Mouse (Mus musculus): Measurements from ENCODE around the gene Apbb2. TPM values are rescaled to one million over a fixed set of nuclear protein-coding genes. Genes with fewer than 3 reads are reported as not detected.
"Not testable (repeated sequence)": the region's sequence is repeated elsewhere in the genome, so short reads cannot be mapped to it uniquely, and the experiment has no call there.

Apbb2 gene
- polyA plus RNA-seq, 1 experiment from 2014 or later: 30.9 TPM

GRCm38 (mm10) chr5:66274417-66274816 lies 344.2 kb downstream of the Apbb2 start:
- ATAC-seq (ENCODE audit: insufficient number of reproducible peaks, insufficient read depth, low FRiP score, low read depth): no peak
- H3K27me3 ChIP-seq (ENCODE audit: control insufficient read depth, insufficient read depth, low read length): no peaks in the 10 kb centered on the region
- no peaks in the 10 kb centered on the region for H3K36me3 ChIP-seq (ENCODE audit: control insufficient read depth, insufficient read depth, low read length)
- no peak overlapping the region for H3K9ac ChIP-seq (ENCODE audit: low read length)
- H3K27ac ChIP-seq (replicated peaks in 1 of 2; ENCODE audit: control insufficient read depth in 1 of 2, insufficient read depth in 1 of 2, low read depth in 2 of 2, low read length in 2 of 2): no peak overlapping the region
- 58% methylated on average over 3 of the region's 3 CpGs for WGBS
- H3K4me3 ChIP-seq (ENCODE audit: control insufficient read depth in 1 of 2, insufficient read depth in 1 of 2, low read depth in 1 of 2, low read length in 2 of 2): no peak overlapping the region
- 0 out of 4 replicates have a peak, but pooled peaks cover 0 to 2% of the 10 kb centered on the region in 2 experiments for H3K4me1 ChIP-seq (ENCODE audit: control insufficient read depth in 2 of 2, insufficient read depth in 2 of 2, low read length in 2 of 2)
- H3K9me3 ChIP-seq (ENCODE audit: control insufficient read depth, low read length): no peaks in the 10 kb centered on the region
- no peak overlapping the region for H3K4me2 ChIP-seq (ENCODE audit: low read length)

GRCm38 (mm10) chr5:66271141-66271540 lies 347.4 kb downstream of the Apbb2 start:
- no peaks in the 10 kb centered on the region for H3K9me3 ChIP-seq (ENCODE audit: control insufficient read depth, low read length)
- WGBS: 70% methylated on average over 2 of the region's 2 CpGs
- H3K36me3 ChIP-seq (ENCODE audit: control insufficient read depth, insufficient read depth, low read length): no peaks in the 10 kb centered on the region
- ATAC-seq (ENCODE audit: insufficient number of reproducible peaks, insufficient read depth, low FRiP score, low read depth): no peak
- H3K4me1 ChIP-seq (ENCODE audit: control insufficient read depth in 2 of 2, insufficient read depth in 2 of 2, low read length in 2 of 2): 0 out of 4 replicates have a peak, but pooled peaks cover 0 to 2% of the 10 kb centered on the region in 2 experiments
- H3K4me2 ChIP-seq (ENCODE audit: low read length): no peak overlapping the region
- H3K27me3 ChIP-seq (ENCODE audit: control insufficient read depth, insufficient read depth, low read length): no peaks in the 10 kb centered on the region
- H3K9ac ChIP-seq (ENCODE audit: low read length): no peak overlapping the region
- no peak overlapping the region for H3K4me3 ChIP-seq (ENCODE audit: control insufficient read depth in 1 of 2, insufficient read depth in 1 of 2, low read depth in 1 of 2, low read length in 2 of 2)
- no peak overlapping the region for H3K27ac ChIP-seq (replicated peaks in 1 of 2; ENCODE audit: control insufficient read depth in 1 of 2, insufficient read depth in 1 of 2, low read depth in 2 of 2, low read length in 2 of 2)

GRCm38 (mm10) chr5:66269616-66270015 lies 349.0 kb downstream of the Apbb2 start:
- no peak overlapping the region for H3K4me3 ChIP-seq (ENCODE audit: control insufficient read depth in 1 of 2, insufficient read depth in 1 of 2, low read depth in 1 of 2, low read length in 2 of 2)
- no peak overlapping the region for H3K4me2 ChIP-seq (ENCODE audit: low read length)
- no peaks in the 10 kb centered on the region for H3K36me3 ChIP-seq (ENCODE audit: control insufficient read depth, insufficient read depth, low read length)
- H3K27ac ChIP-seq (replicated peaks in 1 of 2; ENCODE audit: control insufficient read depth in 1 of 2, insufficient read depth in 1 of 2, low read depth in 2 of 2, low read length in 2 of 2): 0 out of 4 replicates have a peak overlapping the region, but pooled peaks of 1 of the 2 experiments have one; percentile 19
- no peak for ATAC-seq (ENCODE audit: insufficient number of reproducible peaks, insufficient read depth, low FRiP score, low read depth)
- no peak overlapping the region for H3K9ac ChIP-seq (ENCODE audit: low read length)
- no peaks in the 10 kb centered on the region for H3K9me3 ChIP-seq (ENCODE audit: control insufficient read depth, low read length)
- 0 out of 4 replicates have a peak, but pooled peaks cover 0 to 2% of the 10 kb centered on the region in 2 experiments for H3K4me1 ChIP-seq (ENCODE audit: control insufficient read depth in 2 of 2, insufficient read depth in 2 of 2, low read length in 2 of 2)
- H3K27me3 ChIP-seq (ENCODE audit: control insufficient read depth, insufficient read depth, low read length): no peaks in the 10 kb centered on the region
- WGBS: 61% methylated on average over 7 of the region's 7 CpGs

- H3K4me3 ChIP-seq (ENCODE audit: control insufficient read depth in 1 of 2, insufficient read depth in 1 of 2, low read depth in 1 of 2, low read length in 2 of 2): no peak overlapping the region
- H3K4me2 ChIP-seq (ENCODE audit: low read length): no peak overlapping the region
- ATAC-seq (ENCODE audit: insufficient number of reproducible peaks, insufficient read depth, low FRiP score, low read depth): no peak
- no peak overlapping the region for H3K27ac ChIP-seq (replicated peaks in 1 of 2; ENCODE audit: control insufficient read depth in 1 of 2, insufficient read depth in 1 of 2, low read depth in 2 of 2, low read length in 2 of 2)
- WGBS: 34% methylated on average over 4 of the region's 4 CpGs
- no peaks in the 10 kb centered on the region for H3K9me3 ChIP-seq (ENCODE audit: control insufficient read depth, low read length)
- no peaks in the 10 kb centered on the region for H3K36me3 ChIP-seq (ENCODE audit: control insufficient read depth, insufficient read depth, low read length)
- H3K9ac ChIP-seq (ENCODE audit: low read length): no peak overlapping the region
- 0 out of 4 replicates have a peak, but pooled peaks cover 0 to 2% of the 10 kb centered on the region in 2 experiments for H3K4me1 ChIP-seq (ENCODE audit: control insufficient read depth in 2 of 2, insufficient read depth in 2 of 2, low read length in 2 of 2)
- 0 out of 2 replicates have a peak, but pooled peaks cover 3% of the 10 kb centered on the region for H3K27me3 ChIP-seq (ENCODE audit: control insufficient read depth, insufficient read depth, low read length)
These were observed 355.2 kb downstream of the Apbb2 start for GRCm38 (mm10) chr5:66263398-66263797.

- 76% methylated on average over 2 of the region's 2 CpGs for WGBS
- Histone ChIP-seq H3K36me3 (ENCODE audit: control insufficient read depth, insufficient read depth, low read length) (no peaks in the 10 kb centered on the region), H3K27me3 (ENCODE audit: control insufficient read depth, insufficient read depth, low read length) (0 out of 2 replicates have a peak, but pooled peaks cover 3% of the 10 kb centered on the region), H3K4me2 (ENCODE audit: low read length) (no peak overlapping the region), H3K4me3 (ENCODE audit: control insufficient read depth in 1 of 2, insufficient read depth in 1 of 2, low read depth in 1 of 2, low read length in 2 of 2) (no peak overlapping the region), H3K9me3 (ENCODE audit: control insufficient read depth, low read length) (no peaks in the 10 kb centered on the region), H3K4me1 (ENCODE audit: control insufficient read depth in 2 of 2, insufficient read depth in 2 of 2, low read length in 2 of 2) (0 out of 4 replicates have a peak, but pooled peaks cover 0 to 2% of the 10 kb centered on the region in 2 experiments), H3K9ac (ENCODE audit: low read length) (no peak overlapping the region), H3K27ac (replicated peaks in 1 of 2; ENCODE audit: control insufficient read depth in 1 of 2, insufficient read depth in 1 of 2, low read depth in 2 of 2, low read length in 2 of 2) (no peak overlapping the region)
- ATAC-seq (ENCODE audit: insufficient number of reproducible peaks, insufficient read depth, low FRiP score, low read depth): no peak
These were observed 356.1 kb downstream of the Apbb2 start for GRCm38 (mm10) chr5:66262475-66262874.

- H3K27me3 ChIP-seq (ENCODE audit: control insufficient read depth, insufficient read depth, low read length): 0 out of 2 replicates have a peak, but pooled peaks cover 3% of the 10 kb centered on the region
- H3K36me3 ChIP-seq (ENCODE audit: control insufficient read depth, insufficient read depth, low read length): no peaks in the 10 kb centered on the region
- 0 out of 4 replicates have a peak, but pooled peaks cover 0 to 2% of the 10 kb centered on the region in 2 experiments for H3K4me1 ChIP-seq (ENCODE audit: control insufficient read depth in 2 of 2, insufficient read depth in 2 of 2, low read length in 2 of 2)
- peak within 1 kb of the TSS; percentile 91 for H3K4me2 ChIP-seq (ENCODE audit: low read length)
- H3K27ac ChIP-seq (replicated peaks in 1 of 2; ENCODE audit: control insufficient read depth in 1 of 2, insufficient read depth in 1 of 2, low read depth in 2 of 2, low read length in 2 of 2): no peak within 1 kb of the TSS
- H3K9ac ChIP-seq (ENCODE audit: low read length): peak within 1 kb of the TSS; percentile 63
- WGBS: under 1% methylated on average over 44 of the region's 44 CpGs
- no peaks in the 10 kb centered on the region for H3K9me3 ChIP-seq (ENCODE audit: control insufficient read depth, low read length)
- ATAC-seq (ENCODE audit: insufficient number of reproducible peaks, insufficient read depth, low FRiP score, low read depth): peak; percentile 50; the same call in 1 of the 2 replicates
- H3K4me3 ChIP-seq (ENCODE audit: control insufficient read depth in 1 of 2, insufficient read depth in 1 of 2, low read depth in 1 of 2, low read length in 2 of 2): peak within 1 kb of the TSS; percentile 57 to 63
These were observed 358.7 kb downstream of the Apbb2 start, which contains the start of gene Nsun7 for GRCm38 (mm10) chr5:66259756-66260448. Gene Nsun7 (plus strand): TSS chr5:66259897.

GRCm38 (mm10) chr5:66259431-66259755 lies 359.2 kb downstream of the Apbb2 start:
- not testable (repeated sequence) for H3K9me3 ChIP-seq (ENCODE audit: control insufficient read depth, low read length); H3K4me1 ChIP-seq (ENCODE audit: control insufficient read depth in 2 of 2, insufficient read depth in 2 of 2, low read length in 2 of 2); H3K27ac ChIP-seq (replicated peaks in 1 of 2; ENCODE audit: control insufficient read depth in 1 of 2, insufficient read depth in 1 of 2, low read depth in 2 of 2, low read length in 2 of 2); H3K36me3 ChIP-seq (ENCODE audit: control insufficient read depth, insufficient read depth, low read length); ATAC-seq (ENCODE audit: insufficient number of reproducible peaks, insufficient read depth, low FRiP score, low read depth); H3K27me3 ChIP-seq (ENCODE audit: control insufficient read depth, insufficient read depth, low read length)
- WGBS: 5% methylated on average over 5 of the region's 5 CpGs
- Histone ChIP-seq H3K4me3 (ENCODE audit: control insufficient read depth in 1 of 2, insufficient read depth in 1 of 2, low read depth in 1 of 2, low read length in 2 of 2) (peak overlapping the region; percentile 57 to 63), H3K9ac (ENCODE audit: low read length) (peak overlapping the region; percentile 63), H3K4me2 (ENCODE audit: low read length) (peak overlapping the region; percentile 91)

Data from heart, embryonic 14.5 days (tissue).